Mouse (Mus musculus): ENCODE measurements at regions not wholly inside any gene's neighbourhood (a gene's known extent, or its start where the extent isn't known, plus 50 kb on each side); places are given as distances from the start of the nearest gene placed in this dataset.
"Not testable (repeated sequence)": the region's sequence is repeated elsewhere in the genome, so short reads cannot be mapped to it uniquely, and the experiment has no call there.

GRCm38 (mm10) chr3:6883401-6883800, 263.2 kb upstream of the 1700008P02Rik start:
- no peak for DNase-seq

DNA sequence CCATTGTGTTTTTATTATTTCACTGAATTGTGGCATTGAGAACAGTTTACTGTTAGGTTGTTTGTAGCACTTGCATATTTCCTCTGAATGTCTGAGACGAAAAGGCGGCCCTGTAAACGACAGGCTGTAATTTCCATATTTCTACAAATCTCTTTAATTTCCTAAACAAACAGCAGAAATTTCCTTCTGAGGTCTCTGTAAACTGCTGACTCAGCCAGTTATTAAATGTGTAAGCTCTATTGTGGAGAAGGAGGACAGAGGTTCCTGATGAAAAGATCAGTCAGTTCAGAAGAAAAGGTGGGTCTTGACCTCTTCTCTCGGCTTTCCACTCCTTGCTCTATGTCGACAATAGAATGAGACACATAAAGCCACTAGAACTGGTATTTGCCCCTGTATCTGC, 256.0 kb upstream of the 1700008P02Rik start:
- no peak for DNase-seq

DNA sequence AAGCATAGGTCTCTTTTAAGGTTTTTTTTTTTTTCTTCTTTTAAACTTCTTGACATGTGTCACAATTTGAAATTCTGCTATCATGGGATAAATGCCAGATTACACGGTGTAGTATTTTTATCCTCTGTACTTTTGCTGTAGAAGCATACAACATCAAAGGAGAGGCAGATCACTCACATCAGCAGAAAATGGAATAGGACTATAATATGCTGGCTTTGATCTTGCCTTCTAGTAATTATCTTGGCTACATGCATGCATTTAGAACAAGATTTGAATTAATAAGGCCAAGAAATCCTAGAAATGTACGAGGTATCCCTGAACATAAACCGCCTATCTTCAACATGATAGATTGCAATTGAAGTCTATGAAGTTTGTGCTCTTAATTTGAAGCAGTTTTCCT, 251.9 kb upstream of the 1700008P02Rik start:
- no peak for DNase-seq

- DNase-seq, result no peak
Measured at GRCm38 (mm10) chr3:6871752-6872151, 251.5 kb upstream of the 1700008P02Rik start.

GRCm38 (mm10) chr3:6866148-6866483, 245.9 kb upstream of the 1700008P02Rik start:
- no peak for DNase-seq

DNA sequence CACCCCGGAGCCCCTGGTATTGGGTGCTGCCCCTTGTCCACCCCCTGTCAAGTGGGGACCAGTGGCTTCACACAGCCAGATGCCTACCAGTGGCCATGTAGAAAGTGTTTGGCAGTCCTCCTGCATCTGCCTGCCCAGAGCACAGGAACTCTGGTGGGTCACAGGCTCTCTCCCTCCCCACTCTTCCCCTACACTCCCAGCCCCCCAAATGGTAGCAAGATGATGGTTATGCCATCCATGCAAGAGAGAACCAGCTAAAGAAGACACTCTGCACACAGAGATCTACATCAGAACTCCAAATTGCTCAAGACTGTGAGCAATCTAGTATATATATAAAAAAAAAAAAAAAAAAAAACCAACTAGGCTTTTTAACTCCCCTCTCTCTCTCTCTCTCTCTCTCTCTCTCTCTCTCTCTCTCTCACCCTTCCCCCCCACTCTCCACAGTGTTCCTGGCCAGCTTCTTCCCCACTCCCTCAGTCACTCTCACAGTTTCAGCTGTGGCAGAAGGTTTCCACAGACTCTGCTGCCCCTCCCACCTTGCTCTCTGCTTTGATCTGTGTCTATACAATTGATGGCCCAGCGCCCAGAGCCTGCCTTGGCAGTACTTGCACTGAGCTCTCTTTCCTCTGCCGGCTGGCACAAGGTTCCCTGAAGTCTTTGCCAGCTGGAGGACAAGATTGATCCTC, 245.4 kb upstream of the 1700008P02Rik start:
- DNase-seq, result peak in 1 of 2 experiments; percentile 1

DNA sequence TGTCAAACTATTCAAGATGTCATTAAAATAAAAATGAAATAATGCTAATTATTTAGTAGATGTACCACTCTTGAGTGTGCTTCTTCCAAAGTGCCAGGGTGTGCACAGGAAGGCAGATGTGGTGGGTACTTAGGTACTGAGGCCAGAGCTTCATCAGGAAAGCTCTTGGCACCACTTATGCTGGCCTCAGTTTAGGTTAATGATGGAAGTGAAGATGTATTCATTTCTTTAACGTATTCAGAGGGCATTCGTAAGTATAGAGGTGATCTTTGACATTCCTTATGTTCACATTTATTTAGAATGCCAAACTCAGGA, 239.6 kb upstream of the 1700008P02Rik start:
- DNase-seq, result no peak

DNA sequence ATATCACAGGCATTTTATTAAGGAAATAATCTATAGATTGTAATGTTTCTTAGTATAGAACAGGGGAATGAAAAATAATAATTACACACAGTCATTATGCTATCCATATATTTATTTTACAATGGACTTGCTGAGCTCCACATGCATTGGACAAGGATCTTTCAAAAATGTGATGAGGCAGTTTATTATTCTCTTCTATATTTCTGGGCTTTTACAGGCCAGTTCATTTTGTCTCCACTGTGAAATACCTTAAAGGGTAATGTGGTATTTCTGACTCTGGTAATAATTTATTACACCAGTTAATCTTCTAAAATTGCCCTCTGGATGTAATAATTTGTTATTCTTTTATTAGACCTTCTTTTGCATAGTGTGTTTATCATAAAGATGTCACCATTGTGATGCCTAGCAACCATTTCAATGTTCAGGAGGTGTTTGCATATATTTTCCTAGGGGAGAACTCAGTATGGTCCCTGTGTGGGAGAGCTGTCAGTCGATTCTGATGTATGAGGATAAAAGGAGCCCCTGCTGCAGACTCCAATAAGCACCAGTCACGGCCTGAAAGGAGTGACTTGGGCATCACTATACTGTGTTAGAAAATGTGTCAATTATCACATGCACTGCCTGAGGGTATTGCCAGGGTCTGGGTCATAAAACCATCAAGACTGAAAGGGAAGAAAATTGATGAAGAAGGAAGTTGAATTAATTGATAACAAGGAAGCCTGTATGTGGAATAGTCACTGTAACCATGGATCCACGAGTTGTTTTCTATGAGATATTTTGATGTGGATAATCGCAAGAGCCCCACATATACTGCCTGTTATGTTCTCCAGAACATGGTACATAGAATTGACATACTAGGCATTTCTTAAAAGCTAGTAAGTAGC, 239.0 kb upstream of the 1700008P02Rik start:
- no peak for DNase-seq

DNA sequence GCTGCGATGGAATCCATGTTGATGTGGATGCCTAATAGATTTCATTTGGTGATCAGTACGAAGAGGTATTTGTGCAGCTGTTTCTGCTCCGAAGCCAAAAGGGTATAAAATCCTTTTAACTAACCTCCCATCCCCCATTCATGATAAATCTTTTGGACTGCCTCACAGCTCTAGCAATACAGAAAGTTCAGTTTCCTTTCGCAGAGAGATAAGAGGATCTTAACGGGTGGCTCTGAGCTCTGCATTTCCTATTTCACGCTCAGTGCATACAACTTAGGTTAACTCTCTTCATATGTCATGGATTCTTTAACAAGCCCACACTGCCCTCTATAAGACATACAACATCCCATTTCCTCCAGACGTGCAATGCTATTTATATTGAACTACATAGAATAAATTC, 199.1 kb upstream of the 1700008P02Rik start:
- no peak for DNase-seq

GRCm38 (mm10) chr3:6812346-6812745, 192.1 kb upstream of the 1700008P02Rik start:
- DNase-seq, result no peak

- DNase-seq, result no peak
Measured at GRCm38 (mm10) chr3:6809381-6809950, 189.2 kb upstream of the 1700008P02Rik start.

DNA sequence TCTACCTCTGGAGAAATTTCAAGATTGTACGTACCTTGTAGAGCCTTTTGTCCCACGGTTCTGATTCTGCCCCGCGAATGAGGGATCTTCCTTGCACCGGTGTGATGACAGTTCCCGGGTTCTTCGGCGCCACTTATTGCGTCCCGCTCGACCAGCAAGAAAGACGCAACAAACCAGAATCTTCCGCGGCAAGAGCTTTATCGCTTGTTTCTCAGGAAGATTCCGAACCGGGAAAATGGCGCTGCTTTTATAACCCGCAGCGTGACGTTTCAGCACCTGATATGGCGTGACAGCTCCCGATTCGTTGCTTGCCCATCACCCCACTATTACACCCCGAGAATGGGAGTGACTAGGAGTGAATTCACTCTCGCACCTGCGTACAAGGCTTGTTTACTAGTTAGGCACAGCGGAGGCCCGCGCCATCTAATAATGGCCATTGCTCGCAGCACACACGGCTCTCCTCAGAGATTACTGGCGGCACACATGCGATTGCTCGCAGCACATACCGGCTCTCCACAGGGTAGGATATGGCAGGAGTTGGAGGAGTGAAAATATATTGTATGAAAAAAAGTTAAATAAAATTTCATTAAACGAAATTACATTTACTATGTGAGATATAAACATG, 180.0 kb upstream of the 1700008P02Rik start:
- not testable (repeated sequence) for DNase-seq

GRCm38 (mm10) chr3:6768506-6768905, 148.3 kb upstream of the 1700008P02Rik start:
- no peak for DNase-seq

GRCm38 (mm10) chr3:6768085-6768484, 147.8 kb upstream of the 1700008P02Rik start:
- DNase-seq, result not testable (repeated sequence)

GRCm38 (mm10) chr3:6759172-6759571, 138.9 kb upstream of the 1700008P02Rik start:
- no peak for DNase-seq

DNA sequence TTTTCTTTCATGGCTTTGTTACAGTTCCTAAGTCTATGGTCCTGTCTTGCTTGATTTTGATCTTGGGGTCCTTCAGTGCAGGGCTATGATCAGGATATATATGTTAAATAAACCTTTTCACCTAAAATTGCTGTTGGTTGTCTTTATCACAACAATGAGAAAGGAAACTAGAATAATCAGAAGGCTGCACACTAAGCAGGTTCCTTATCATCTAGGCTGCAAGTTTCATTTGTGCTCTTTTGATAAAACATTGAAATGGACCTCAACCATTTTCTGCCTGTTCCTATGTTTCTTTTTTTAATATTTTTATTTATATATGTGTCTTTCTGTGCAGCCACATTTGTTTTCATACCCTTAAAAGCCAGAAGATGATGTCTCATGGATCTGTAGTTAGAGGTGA, 137.3 kb upstream of the 1700008P02Rik start:
- DNase-seq, result no peak

DNA sequence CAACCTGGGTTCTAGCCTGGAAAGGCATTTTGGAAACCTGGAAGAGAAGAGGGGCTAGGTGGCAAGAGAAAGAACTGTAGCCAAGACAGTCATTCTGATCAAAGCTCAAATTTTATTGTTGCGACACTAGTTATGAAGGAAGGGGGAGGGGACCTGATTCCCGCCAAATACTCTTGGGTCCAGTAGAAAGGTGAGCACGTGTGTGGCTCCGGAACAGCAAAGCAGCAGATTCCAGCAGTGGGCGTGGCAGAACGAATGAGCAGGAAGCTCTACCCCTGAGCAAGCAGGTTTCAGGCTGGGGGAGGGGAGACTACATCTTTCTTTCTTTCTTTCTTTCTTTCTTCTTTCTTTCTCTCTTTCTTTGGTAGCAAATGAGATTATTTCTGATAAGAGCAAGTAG, 130.5 kb upstream of the 1700008P02Rik start:
- DNase-seq, result not testable (repeated sequence)

- no peak for DNase-seq
Measured at GRCm38 (mm10) chr3:6731372-6732297, 111.4 kb upstream of the 1700008P02Rik start.

DNA sequence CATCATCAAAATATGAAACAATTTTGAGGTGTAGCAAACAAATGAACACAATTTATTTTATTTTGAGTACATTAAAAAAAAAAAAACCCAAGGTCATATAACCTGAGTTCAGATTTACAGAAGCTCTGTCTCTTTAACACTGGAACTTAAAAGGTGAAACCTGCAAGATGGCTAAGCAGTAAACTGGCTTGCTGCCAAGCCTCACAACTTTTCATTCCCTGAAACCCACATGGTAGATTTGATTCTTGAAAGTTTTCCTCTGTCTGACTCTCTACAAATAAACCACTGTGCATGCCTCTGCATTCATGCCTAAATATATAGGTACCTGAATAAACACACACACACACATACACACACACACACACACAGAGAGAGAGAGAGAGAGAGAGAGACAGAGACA, 109.8 kb upstream of the 1700008P02Rik start:
- DNase-seq, result peak in 1 of 2 experiments; percentile 3

DNA sequence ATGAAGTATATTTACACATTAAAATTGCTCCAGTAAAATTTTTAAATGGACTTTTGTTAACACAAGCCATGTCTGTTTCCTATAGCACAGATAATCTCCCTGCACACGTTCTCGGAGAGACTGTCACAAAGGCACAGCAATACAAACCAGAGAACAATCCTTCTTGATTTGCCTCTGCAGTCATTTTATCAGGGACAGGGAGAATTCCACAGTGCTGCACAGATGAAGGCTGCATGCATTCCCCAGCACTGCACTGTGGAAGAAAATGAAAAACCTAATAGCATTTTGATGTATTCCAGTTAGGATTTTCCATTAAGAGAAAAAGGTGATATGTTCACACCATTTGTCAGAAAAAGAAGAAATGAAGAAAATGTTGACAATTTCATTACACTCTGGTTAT, 63.4 kb upstream of the 1700008P02Rik start:
- no peak for DNase-seq

DNA sequence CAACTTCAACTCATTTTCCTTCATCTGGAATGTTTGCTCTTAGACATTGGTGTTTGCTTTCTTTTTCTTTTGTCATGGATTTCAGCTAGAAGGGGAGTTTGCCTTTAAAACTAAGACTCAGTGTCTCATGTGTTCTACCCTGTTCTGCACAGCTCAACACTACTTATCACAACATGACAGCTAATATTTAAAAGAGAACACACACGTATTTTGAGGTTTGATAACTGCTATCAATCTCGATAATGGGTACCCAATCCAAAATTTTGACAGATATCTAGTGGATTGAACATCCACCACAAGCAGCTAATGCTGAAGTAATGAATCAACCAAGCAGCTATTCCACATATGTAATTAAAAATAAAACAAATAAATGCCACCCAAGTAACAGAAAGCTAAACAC, 61.2 kb upstream of the 1700008P02Rik start:
- DNase-seq, result no peak

- no peak for DNase-seq
Measured at GRCm38 (mm10) chr3:6676382-6676781, 56.1 kb upstream of the 1700008P02Rik start.

All from kidney, postnatal 36 days (tissue).